Mouse (Mus musculus) bone marrow, adult 2 months (tissue): ENCODE data around the gene Pjvk.

Experiments used
- CTCF ChIP-seq: fragments of 200-500 bp; IDR thresholded peaks from 2 replicates; pipeline ENCODE4 v1.5.1; 2011; ENCODE audit warnings: low read length, control low read depth; ENCODE audit not compliant: control insufficient read depth, insufficient read depth
- POLR2A ChIP-seq: fragments of 200-500 bp; IDR thresholded peaks from 2 replicates; pipeline ENCODE4 v1.6.1; 2011; ENCODE audit warnings: low read depth, mild to moderate bottlenecking, control low read depth, low read length, borderline replicate concordance; ENCODE audit not compliant: control insufficient read depth

- TF ChIP-seq CTCF (no peak), POLR2A (no peak)
Measured at GRCm38 (mm10) chr2:76643801-76644200, 4.5 kb upstream of the Pjvk start.
